Mouse (Mus musculus): Measurements from ENCODE around the gene Apba3.
"Not testable (repeated sequence)": the region's sequence is repeated elsewhere in the genome, so short reads cannot be mapped to it uniquely, and the experiment has no call there.

Apba3 gene

DNA sequence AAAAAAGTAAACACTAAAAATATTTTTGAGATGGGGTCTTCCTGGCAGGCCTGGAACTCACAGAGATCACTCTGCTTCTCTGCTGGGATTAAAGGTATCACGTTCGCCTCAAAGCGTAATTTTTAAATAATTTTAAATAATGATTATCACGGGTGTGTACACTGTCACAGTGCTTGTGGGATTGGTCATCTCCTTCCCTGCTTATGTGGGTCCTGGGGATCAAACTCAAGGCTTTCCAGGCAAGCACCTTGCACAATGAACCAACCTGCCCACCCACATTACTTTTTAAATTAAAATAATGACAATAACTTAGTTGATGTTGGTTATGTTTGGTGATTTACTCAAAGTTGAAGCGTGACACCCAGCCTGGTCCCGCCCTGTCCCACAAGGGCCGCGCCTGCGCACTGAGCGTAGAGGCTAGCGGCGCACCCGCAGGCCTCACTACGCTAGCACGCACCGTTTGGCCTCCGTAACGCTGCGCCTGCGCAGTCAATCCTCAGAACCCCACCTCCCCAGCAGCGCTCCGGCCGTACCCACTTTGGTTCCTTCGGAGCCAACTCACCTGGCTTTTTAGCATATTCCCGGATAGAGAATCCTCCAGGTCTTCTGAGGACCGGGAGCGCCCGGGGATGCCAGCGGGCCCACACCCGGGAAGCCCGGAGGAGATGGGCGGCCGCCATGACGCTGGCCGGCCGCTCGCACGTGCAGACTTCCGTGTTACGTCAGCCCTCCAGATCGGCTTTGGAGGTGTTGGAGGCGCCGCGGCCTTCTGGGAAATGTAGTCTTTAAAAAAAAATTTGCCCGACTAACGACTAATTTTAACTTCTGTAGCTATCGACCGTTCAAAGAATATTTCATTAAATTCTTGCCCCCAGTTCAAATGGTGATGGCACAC, at the start of gene Apba3, which contains the start of gene Mrpl54:
Gene Apba3, plus strand, starts transcription at position 750 of the 895 bp plus-strand sequence.
Gene Mrpl54, minus strand, starts transcription at position 724 of the 895 bp plus-strand sequence.
- peak; percentile 96 for DNase-seq (ENCODE audit: low spot score)

DNA sequence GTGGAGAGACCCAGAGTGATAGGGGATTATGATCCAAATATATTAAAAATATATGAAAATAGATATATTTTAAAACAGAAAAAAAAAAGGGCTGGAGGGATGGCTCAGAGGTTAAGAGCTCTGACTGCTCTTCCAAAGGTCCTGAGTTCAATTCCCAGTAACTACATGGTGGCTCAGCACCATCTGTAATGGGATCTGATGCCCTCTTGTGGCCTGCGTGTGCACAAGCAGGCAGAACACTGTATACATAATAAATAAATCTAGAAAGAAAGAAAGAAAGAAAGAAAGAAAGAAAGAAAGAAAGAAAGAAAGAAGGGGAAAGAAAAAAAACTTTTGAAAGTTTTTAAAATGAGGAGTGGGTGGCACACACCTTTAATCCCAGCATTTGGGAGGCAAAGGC, 49.5 kb upstream of the Apba3 start:
- DNase-seq (ENCODE audit: low spot score): not testable (repeated sequence)

DNA sequence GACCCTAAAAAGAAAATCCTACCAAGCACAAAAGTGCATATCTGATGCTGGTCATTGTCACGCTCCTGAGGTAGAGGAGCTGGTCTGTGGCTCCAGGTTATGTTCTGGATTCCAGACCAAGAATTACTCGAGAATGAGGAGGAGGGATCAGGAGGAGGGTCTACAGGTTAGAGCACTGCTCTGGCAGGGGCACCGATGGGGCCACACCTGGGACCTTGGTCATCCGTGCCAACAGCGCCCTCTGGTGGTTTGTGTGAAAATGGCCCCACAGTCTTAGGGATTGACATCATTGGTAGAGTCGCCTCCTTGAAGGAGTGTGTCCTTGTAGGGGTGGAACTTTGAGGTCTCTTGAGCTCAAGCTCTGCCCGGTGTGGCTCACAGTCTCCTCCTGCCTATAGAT, 48.8 kb upstream of the Apba3 start:
- DNase-seq (ENCODE audit: low spot score): no peak

DNA sequence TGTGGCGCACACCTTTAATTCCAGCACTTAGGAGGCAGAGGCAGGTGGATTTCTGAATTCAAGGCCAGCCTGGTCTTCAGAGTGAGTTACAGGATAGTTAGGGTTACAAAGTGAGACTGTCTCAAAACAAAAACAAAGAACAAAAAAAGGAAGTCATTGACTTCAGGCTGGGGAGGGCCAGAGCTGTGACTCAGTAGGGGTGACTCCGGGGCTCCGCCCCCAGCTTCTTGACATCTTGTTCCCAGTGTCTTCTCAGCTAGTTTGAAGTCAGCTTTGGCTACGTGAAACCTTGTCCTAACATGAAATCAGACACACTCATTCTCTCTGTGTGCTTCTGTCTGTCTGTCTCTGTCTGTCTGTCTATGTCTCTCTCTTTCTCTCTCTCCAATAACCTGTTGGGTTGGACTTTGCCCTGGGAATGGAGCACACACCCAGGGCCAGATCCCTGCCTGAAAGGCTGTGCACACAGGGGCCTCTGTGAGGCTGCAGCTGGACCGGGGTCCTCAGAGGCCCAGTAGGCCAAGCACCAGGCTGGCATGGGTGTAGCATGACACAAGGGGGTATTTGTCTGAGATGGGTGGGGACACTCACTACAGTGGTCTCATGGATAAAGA, 45.3 kb upstream of the Apba3 start:
- no peak for DNase-seq (ENCODE audit: low spot score)

DNA sequence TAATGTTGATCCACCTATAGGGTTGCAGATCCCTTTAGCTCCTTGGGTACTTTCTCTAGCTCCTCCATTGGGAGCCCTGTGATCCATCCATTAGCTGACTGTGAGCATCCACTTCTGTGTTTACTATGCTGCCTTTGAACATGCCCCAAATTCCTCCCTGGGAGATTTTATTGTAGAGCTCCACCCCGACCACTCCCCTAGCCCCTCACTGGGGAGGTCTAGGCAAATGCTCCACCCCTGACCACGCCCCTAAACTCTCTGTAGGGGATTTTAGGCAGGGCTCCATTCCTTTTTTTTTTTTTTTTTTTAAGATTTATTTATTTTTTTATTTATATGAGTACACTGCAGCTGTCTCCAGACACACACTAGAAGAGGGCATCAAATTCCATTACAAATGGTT, 43.0 kb upstream of the Apba3 start:
- not testable (repeated sequence) for DNase-seq (ENCODE audit: low spot score)

DNA sequence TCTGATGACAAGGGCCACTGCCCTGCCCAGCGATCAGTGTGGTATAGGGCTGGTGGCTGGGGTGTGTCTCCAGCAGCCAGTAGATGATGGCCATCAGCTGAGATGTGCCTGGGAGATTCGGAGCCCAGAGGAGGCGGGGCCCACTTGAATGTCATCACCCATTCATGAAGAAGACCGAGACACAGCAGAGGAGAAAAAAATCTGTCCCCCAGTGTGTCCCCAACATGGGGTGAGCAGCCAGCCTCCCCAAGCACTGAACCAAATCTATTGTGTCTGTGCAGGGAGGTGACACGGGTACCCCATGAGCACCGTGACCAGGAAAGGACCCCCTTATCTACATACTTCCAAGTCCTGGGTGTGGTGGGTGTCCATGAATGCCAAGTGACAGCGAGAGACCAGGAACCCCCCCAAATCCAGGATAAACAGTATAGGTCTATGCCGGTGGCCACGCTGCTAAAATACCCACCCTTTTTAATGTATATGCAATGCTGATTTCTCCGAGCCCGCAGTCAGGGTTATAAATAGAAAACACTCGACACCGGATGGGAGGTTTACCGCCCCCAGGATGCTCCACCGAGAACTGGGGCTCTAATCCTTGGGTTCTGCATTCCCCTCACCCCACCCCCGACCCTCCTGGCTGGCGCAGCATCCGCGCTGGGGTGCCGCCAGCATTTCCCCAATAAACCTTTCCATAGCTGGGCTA, 36.9 kb upstream of the Apba3 start:
- DNase-seq (ENCODE audit: low spot score): no peak

DNA sequence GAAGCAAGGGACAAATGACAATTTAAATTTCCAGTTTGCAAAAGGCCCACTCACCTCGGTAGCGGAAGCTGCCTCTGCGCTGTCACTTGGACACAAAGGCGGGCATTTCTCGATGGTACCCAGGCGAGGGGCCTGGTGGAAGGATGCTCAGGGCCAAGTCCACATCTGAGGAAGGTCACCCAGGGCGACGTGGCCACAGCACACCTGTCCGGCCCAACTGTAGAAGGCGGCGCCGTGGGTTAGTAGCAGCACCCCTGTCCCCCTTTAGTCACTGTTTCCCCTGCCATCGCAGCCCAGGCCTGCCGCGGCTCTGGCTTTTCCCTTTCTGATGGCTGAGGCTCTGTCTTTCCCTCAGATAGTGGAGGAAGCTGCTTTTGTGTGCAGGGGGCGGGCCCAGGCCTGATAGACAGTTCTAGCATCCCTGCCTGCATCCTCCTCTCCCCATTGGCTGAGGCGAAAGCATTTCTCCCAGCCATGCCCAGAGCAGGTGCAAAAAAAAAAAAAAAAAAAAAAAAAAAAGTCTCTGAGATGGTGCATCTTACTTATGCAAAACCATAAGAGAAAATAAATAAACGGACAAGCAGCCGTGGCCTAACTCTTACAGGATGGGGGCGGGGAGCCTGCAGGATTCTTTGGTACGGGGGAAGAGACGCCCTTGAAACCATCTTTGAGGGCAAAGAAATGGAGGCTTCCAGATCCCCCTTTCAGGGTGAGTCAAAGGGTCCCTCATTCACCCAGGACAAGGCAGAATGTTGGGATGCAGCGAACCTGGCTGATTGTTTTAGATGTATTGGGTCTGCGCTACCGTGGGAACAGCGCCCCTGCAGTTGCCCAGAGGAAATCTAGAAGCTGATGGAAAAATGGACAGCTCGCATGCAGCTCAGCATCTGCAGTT, 36.1 kb upstream of the Apba3 start, which contains the start of gene Atcay:
Gene Atcay, minus strand, starts transcription at position 396 of the 895 bp plus-strand sequence.
- DNase-seq (ENCODE audit: low spot score): peak; percentile 75

DNA sequence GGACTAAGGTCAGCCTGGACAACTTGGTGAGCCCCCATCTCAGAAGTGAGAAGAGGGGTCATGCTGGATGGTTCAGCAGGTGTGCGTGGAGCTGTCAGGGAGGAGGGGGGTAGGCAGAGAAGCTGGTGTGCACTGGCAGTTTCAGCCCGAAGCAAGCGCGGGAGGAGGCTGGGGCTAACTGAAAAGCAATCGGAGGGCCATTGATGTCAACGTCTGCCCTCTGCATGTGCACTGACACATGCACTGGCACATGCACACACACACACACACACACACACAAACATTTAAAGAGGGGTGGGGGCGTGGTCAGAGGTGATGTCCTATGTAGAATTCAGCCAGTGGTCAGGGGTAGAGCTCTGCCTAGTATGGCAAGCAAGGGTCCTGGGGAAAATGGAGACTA, 35.3 kb upstream of the Apba3 start:
- DNase-seq (ENCODE audit: low spot score): no peak

DNA sequence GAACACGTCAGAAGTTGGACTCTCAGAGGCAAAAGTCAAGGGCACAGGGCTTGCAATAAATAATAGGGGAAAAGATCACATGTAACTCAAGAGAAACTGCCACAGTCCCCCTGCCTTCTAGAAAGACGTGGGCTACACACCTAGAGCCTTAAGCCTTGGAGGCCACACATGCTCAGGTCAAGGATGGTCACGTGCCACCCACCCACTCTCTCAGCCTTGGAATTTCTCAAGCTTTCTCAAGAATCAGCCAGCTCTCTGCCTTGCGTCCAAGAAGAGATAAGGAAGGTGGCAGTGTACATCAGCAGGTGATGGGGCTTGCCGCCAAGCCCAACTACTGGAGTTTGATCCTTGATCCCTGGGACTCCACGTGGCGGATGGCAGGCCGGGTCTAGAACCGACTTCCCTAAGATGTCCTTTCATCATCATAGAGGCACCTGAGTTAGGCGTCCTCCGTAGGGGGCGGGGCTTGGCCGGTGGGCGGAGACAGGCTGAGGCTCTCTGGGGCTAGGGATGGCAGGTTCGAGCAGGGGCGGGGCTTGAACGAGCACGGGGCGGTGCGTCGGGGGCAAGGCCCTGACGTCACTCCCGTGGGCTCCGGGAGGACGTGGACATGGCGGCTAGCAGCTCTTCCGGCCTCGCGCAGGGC, 34.1 kb upstream of the Apba3 start, which contains the start of gene Zfr2:
Gene Zfr2, plus strand, starts transcription at position 576 of the 646 bp plus-strand sequence.
- peak; percentile 91 for DNase-seq (ENCODE audit: low spot score)

DNA sequence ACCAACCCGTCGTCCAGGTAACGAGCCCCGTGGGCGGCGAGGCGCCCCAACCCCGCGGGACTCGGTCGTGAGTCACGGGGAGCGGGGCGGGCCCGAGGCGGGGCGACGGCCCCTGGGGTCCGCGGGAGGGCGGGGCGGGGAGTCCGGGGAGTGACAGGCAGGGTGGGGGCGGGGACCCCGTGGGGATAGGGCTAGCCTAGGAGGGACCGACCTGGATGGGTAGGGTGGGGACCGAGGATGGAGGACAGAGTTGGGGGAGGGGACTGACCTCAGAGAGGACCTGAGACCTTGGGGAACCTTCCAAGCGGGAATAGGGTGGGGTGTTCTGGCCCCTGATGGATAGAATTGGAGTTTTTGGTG, 33.6 kb upstream of the Apba3 start:
- DNase-seq (ENCODE audit: low spot score): no peak

DNA sequence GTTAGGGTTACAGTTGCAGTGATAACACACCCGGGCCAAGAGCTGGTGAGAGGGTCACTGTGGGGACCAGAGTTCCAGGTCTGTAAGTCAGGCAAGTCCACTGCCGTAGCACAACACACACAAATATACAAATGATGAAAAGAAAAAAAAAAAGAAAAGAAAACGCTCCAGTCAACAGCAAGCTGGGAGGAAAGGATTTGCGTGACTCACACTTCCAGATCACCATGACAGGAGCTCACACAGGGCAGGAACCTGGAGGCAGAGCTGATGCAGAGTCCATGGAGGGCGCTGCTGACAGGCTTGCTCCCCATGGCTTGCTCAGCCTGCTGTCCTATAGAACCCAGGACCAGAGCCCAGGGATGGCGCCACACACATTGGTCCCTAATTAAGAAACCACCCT, 32.6 kb upstream of the Apba3 start:
- no peak for DNase-seq (ENCODE audit: low spot score)

DNA sequence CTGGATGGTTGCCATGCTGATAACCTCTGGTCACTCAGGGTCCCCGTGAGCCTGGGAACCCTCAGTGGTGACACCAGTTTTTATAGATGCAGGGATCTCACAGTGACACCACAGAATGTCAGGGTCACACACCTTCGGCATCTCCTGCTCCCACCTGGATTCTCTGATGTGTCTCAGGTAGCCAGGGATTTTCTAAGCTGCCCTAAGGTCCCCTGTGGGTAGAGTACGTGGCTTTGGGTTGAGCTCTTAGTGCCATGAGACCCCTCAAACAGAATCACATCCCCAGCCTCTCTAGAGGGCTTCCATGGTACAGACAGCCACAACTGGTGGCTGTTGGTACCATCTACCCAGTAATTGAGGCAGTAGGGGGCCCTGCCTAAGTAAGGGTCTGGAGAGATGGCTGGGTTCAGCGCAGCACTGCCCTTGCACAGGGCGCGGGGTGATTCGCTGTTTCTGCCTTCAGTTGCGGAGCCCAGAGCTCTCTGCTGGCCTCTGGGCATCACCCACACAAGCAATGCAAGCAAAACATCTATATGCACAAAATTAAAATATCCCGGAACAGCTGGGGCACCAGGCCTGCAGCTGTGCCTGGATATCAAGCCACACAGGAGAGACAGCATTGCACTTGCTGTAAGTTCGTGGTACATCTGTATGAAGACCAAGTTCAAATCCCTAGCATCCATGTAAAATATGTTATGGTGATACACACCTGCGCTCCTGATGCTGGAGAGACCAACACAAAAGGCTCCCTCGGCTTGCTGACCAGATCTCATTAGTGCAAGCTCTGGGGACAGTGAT, 30.1 kb upstream of the Apba3 start:
- DNase-seq (ENCODE audit: low spot score): no peak

DNA sequence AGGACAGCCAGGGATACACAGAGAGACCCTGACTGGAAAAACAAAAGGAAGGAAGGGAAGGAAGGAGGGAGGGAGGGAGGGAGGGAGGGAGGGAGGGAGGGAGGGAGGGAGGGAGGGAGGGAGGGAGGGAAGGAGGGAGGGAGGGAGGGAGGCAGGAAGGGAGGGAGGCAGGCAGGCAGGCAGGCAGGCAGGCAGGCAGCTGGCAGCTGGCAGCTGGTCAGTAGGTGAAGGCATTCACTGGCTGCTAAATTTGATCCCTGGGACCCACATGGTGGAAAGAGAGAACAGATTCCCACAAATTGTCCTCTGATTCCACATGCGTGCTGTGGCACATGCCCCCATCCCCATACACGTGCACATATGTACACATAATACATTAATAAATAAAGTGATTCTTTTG, 28.1 kb upstream of the Apba3 start:
- no peak for DNase-seq (ENCODE audit: low spot score)

DNA sequence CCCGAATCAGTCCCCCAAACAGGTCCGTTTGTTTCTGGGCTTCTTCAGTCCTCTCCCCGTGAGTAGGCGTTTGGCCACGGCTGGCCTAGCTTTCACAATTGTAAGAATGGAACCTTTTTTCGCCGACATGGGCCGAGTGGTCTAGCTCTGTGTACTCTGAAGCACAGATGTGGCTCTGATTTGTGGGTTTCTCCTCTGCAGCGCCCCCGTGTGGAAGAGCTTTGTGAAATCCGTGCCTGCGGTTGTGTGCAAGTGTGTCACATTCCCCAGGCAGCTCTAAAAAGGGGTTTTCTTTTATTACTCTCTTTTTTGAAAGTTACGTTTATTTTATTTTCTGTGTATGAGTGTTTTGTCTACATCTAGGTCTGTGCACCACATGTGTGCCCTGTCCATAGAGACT, 25.9 kb upstream of the Apba3 start:
- DNase-seq (ENCODE audit: low spot score): no peak

DNA sequence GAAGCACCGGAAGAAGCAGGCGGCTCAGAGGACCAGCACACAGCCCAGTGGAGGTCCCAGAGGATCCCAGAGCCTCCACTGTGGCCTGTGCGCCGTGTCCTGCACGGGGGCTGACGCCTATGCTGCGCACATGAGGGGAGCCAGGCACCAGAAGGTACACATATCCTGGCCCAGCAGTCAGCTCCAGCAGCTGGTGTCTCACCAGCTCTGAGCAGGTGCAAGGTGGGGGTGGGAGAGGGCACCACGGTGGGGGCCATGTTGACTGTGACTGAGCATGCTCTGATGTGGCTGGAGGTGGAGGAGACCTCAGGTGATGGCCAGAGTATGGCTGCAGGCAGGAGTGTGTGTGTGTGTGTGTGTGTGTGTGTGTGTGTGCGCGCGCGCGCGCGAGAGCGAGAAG, 24.7 kb upstream of the Apba3 start:
- DNase-seq (ENCODE audit: low spot score): no peak

DNA sequence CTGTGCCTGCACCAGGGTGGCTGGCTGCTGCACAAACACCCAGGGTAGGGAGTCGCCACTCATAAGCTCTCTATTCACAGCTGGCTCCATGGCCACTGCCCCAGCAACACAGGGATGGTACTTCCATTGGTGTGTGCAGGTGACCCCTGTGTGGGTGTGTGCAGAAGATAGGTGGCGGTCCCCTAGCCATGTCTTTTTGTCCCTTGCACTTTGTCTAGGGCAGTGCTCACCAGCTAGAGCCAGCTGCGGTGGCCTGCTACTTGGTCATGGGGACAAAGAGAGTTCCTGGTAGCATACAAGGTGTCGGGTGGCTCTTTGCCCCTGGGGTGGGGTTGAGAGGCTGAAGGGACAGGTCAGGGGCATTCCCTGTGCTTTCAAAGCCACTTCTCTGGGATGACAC, 22.6 kb upstream of the Apba3 start:
- DNase-seq (ENCODE audit: low spot score): no peak

DNA sequence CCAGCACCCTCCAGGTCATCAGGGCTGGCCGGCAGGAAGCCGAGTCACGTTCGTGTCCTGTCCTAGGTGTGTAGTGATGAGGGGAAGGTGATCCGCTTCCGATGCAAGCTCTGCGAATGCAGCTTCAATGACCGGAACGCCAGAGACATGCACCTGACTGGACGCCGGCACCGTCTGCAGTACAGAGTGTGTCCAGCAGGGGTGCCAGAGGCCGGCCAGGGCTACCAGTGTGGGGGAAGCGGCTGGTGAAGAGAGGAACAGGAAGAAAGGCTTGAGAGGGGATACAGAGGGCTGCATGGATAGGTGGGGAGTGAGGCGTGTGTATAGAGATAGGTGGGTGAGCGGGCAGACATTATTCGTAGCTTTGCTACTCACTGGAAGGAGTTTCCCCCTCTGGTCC, 22.2 kb upstream of the Apba3 start:
- no peak for DNase-seq (ENCODE audit: low spot score)

DNA sequence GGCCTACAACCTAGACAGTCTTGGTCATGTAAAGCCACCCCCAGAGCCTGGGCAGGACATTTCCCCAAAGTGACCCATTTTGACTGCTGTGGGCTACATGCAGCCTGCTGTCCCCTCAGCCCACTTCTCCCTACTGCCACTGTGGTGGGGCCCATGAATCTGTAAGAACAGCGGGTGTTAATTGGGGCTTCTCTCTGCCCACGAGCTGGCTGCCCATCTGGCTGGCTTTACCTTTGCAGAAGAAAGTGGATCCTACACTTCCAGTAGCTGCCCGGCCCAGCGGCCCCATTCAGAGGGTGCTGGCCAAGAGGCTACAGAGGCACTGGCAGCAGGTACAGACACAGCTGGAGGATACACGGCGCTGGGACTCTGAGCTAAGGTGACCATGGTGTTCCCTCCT, 21.6 kb upstream of the Apba3 start:
- DNase-seq (ENCODE audit: low spot score): no peak

DNA sequence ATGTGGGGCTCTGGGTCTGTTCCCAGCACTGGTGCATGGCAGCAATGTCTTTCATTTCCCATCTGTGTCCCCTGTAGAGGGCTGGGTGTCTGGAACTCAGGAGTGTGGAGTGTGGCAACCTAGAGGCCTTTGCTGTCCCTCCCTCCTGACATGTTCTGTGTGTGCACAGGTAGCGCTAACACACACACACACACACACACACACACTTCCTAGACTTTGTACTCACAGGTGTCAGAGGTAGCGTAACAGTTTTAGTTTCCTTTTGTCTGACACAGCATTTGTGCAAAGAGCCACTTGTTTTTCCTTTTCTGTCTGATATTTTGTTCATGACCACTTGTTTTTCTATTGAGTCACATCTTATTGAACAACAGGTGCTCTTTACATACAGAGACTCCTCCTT, 19.0 kb upstream of the Apba3 start:
- DNase-seq (ENCODE audit: low spot score): no peak

DNA sequence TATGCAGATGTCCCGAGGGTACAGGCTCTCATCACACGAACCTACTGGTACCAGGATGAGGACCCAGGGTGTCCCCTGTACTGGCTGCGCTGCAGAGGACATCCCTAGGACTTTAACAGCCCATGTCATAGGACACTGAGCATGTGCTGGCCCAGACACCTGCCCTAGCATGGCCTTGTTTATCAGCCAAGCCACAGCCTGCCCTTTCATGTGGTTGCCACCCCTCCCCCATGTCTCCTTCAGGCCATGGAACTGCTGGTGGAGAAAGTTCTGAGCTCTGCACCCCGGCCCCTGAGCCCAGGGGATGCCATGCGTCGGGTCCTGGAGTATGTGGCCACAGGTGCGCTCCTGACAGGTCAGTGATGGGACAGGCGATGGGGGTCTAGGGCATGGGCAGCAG, 17.3 kb upstream of the Apba3 start:
- no peak for DNase-seq (ENCODE audit: low spot score)
